Mouse (Mus musculus): Measurements from ENCODE around the gene Gm4881.

Gm4881 gene

DNA sequence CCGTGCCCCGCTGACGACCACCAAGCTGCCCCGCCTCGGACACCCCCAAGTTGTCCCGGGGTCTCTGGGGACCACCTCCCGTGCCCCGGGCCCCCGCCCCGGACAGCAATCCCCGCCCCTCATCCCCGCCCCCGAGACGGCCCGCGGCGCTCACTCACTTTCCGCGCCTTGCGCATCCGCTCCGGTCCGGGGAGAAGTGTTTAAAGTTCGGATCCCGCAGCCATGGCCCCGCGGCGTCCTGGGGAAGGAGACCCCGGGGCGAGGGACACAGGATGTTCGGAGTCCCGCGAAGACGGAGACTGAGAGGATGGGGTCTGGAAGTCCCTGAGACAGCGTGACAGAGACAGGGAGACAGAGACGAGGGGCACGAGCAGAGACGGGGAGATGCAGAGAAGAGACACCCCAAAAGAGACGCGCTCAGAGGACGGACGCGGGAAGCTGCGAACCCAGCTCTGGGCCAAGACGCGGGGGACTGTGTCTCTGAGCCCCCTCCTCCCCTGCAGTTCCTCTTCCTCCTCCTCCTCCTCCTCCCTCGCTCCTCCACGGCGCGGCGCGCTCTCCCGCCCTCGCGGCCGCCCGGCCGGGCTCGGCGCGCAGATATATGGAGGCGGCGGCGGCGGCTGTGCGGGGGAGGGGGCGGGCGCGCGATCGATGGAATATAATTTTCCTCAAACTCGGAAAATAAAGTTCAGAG lies at the start of gene Gm4881:
TSS of gene Gm4881 (minus strand) at position 238 of the 694 bp plus-strand sequence.
- no peak for DNase-seq

DNA sequence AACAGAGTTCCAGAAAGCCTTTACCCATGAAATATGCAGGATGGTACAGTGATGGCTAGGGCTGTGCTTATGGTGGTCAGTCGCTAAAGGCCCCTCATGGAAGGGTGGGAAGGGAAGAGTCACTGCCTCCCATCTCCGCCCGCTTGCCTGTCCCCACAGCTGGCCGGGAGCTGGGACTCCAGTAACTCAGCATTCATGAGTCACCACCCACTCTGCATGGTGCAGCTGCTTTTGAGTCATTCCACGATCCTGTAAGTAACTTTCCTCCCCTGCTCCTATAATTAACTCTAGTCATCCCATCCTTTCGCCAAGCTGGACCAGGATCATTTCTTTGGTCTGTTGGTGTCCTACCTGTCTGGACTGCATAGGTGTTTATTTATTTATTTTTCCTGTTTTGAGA lies 48.8 kb upstream of the Gm4881 start:
- no peak for DNase-seq

DNA sequence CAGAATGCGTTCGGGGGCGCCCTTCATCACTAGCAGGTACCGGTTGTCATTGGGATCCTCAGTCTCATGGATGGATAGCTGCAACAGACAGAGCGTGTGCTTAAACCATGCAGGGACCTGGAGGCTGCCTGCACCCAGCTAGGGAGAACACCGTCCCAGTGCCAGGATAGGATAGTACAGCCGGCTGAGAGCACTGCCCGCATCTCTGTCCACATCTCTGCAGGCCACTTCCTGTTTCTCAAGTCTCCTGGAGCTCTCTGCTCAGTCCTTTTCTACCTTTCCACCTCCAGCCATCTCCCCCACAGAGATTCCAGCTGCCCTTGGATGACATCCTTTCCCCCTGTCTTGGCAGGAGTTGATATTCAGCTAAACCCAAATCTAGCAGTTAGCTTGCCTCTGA lies 46.2 kb upstream of the Gm4881 start:
- no peak for DNase-seq

DNA sequence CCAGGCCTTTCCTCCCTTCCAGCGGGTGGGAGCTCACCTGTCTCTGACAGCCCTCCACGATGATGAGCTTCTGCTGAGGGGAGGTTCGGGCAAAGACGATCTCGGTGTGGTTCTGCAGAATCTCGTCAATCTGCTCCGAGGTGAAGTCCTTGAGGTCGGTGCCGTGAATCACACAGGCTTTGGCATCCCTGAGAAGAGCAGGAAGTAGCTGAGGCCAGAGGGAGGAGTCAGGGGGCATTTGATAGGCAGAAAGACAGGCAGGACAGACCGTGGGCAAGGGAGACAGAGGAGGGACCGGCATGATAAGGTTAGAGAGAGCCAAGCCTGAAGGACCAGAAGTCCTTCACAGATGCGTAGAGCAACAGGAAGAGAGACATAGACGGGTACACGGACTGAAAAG lies 43.6 kb upstream of the Gm4881 start:
- no peak for DNase-seq

DNA sequence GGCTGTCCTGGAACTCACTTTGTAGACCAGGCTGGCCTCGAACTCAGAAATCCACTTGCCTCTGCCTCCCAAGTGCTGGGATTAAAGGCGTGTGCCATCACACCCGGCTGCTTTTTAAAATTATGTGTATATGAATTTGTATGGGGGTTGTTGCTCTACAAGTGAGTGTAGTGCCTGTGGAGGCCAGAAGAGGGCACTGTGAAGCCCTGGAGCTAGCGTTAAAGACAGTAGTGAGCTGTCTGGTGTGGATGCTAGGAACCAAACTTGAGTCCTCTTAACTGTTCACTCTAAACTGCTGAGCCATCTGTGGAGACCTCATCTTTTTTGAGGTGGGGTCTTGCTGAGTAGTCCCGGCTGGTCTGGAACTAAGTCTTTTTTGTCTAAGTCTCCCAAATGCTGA lies 41.5 kb upstream of the Gm4881 start:
- DNase-seq, result no peak

DNA sequence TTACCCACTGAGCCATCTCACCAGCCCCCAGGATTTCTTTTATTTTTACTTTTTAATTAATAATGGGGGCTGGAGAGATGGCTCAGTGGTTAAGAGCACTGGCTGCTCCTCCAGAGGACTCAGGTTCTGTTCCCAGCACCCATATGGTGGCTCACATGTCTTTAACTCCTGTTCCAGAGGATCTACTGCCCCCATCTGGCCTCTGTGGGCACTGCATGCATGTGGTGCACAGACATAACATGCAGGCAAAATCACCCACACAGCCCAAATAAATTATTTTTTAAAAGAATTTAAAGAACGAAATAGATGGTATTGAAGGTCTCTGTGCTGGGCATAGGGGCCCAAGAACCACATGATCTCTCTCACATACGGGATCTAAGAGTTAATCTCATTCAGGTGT lies 40.0 kb upstream of the Gm4881 start:
- peak in 1 of 2 experiments; percentile 19 for DNase-seq

DNA sequence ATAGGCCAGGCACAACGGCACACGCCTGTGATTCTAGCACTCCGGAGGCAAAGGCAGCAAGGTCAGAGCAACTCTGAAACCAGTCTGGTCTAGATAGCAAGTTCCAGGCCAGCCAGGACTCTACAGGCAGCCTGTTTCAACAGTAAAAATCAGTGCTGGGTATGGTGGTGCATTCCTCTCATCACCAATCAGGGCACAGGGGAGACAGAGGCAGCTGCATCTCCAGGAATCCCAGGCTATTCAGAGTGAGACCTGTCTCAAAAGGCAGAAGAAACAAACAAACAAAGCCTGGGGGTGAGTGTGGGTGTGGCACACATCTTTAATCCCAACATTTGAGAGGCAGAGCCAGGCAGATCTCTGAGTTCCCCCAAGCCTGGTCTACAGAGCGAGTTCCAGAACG lies 39.1 kb upstream of the Gm4881 start:
- no peak for DNase-seq

DNA sequence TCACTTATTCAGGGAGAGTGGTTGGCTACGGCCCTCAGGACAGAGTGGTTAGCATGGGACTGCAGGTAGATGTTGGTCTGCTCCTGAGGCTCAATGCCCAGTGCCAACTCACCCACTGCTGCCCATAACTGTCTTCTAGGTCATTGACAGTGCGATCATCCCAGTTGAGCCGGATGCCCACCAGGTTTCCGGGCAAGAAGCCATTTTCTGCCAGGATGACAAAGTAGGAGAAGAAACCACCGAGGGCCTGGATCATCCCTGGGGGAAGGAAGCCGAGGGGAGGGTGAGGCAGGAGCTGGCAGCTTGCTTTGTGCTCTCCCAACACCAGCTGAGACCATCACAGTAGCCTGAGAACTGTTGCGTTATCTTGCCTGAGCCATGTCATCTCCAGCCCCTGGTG lies 36.1 kb upstream of the Gm4881 start:
- DNase-seq, result no peak

DNA sequence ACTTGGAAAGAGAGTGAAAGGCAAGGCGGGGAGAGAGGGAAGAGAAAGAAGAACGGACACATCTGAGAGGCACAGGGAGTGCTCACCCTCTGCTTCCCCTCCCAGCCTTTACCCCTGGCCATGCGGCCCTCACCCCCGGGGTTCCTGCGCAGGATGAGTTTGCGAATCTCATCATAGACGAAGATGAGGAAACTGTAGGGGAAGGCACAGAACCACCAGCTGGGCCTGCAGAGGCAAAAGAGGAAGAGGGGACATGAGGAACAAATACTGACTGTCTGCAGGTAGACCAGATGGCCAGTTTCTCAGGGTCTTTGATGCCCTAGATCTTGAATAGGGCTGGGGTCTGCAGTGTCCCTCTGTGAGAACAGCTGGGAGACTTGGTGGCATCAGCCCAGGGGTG lies 34.5 kb upstream of the Gm4881 start:
- DNase-seq, result peak; percentile 28 to 30

DNA sequence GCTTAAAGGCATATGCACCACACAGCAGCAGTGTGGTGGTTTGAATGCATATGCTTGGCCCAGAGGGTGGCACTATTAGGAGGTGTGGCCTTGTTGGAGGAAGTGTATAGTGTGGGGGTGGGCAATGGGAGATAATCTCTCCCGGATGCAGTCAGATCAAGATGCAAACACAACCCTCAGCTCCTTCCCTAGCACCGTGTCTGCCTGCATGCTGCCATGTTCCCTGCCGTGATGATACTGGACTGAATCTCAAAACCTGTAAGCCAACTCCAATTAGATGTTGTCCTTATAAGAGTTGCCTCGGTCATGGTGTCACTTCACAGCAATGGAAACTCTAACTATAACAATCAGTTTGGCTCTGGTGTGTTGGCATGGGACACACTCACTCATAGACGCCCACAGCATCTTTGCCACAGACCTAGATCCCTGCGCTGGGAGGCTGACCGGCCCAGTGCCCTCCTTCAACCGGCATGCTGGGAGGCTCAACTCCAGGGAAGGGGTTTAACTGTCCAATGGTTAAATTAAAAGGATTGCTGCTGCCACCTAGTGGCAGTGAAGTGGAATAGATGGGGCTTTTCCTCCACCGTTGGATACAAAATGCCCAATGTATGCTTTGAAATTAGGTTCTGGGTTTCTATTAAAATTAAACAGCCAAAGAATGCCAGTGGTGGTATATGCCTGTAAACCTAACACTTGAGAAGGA lies 30.8 kb upstream of the Gm4881 start:
- peak; percentile 66 to 67 for DNase-seq

DNA sequence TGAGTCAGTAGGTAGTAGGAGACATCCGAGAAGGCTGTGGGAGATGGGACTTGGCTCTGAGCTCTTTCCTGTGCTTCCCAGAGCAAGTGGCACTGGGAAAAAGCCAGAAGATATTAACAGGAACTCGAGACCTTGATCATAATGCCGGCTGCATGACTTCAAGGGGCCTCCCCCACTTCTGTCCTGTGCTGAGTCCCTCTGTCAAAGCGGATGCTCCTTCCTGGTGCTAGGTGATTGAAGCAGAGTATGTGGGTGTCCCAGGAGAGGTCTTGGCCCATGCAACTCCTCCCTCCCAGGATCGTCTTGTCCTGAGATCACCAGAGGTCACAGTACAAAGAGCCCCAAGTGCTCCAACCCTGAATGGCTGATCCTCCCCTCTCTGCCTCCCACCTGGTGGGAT lies 29.6 kb upstream of the Gm4881 start:
- DNase-seq, result no peak

DNA sequence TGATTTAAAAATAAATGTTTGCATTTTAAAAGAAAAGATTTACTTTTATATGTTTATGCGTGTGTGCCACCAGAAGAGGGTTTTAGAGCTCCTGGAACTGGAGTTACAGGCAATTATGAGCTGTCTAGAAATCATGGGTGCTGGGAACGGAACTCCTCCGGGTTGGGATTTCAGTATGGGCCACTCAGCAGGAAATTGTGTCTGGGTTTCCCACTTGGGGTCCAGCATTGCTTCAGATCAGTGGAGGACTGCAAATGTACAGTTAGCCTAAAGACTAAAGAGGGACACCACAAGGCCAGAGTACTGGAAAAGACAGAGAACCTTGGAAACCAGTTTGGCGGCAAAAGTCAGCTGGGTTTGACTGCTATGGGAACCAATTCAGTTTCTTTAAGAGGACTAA lies 28.9 kb upstream of the Gm4881 start:
- no peak for DNase-seq

DNA sequence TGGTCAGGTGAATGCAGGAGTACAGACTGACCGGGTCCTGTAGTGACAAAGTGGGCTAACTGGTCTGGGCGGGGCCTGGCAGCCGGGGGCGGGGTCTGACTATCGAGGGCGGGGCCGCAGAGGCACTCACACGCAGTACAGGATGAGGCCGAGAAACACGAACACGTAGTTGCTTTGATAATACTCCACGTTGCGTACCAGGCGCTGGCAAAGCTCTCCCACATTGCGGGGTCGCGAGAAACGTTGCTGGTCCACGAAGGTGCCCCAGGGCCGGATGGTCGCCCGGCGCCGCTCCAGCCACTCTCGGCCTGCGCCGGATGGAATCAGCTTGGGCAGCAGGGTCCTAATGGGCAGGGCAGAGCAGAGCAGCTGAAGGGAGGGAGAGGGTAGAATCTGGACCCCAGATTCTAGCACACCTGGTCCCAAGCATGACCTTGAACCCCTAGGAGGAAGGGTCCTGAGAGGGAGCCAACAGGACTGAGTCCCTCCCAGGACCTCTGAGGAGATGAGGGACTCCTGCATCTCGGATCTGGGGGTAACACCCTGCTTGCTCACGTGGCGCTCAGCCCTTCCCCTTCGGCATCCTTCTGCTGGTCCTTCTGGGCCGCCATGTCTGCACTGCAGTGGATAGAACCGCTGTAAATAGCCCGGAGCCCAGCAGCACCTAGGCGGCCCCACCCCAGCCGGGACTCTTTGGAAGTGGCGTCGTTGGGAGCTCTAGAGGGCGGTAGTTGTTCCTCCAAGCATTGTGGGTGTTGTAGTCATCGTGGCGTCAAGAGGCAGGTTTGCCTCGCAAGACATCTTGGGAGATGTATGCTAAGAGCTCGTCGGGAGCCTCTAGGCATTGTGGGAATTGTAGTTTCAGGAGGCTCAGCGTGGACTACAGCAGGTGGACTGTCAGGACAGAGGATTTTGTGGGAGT lies 27.9 kb upstream of the Gm4881 start, which contains the start of gene Rabac1:
TSS of gene Rabac1 (minus strand) at position 783 of the 922 bp plus-strand sequence.
- DNase-seq, result peak; percentile 86 to 88

DNA sequence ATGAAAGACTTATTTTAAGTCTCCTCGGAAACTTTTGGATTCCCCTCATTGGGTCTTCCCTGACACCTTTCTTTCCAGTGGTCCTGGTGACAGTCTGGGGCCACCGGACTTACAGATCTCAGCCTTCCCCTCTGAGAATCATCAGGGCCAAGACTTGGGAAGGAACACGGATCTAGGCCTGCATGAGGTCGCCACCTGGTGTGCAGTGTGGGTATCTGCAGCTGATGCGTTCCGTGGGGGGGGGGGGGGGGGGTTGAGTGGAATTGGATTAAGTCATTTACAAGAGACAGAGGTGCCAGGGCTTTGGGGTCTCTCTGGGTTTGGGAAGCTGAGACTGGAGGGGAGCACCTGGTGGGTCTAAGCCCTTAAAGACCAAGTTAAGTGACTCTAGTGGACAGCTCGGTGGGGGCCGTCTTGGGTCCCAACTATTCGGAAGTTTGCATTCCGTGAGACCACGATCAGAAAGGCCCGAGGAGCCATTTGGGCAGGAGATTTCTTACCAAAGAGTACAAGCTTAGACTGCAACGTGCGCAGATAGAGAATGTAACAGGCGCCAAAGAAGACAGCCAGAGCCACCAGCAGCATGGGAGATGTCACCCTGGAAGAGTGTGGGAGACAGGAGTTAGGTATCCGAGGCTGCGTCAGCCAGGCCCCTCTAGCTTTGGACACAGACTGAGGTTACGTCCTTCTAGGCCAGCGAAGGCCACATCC lies 27.1 kb upstream of the Gm4881 start:
- peak; percentile 57 for DNase-seq

DNA sequence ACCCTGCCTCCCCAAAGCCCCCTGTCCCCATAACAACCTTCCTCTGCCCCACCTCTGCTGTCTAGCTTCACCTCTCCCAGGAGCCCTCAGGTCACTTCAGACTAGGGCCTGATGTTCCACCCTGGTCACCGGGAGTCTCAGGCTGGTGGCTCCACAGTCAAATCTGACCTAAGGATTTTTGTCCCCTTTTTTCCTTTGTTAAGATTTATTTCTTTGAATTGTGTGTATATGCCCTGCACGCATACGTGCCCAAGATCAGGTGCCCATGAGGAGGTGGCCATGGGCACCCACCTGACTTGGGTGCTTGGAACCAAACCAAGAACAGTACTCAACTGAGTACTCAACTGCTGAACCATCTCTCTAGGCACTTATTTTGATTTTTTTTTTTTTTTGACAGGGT lies 26.0 kb upstream of the Gm4881 start:
- no peak for DNase-seq

DNA sequence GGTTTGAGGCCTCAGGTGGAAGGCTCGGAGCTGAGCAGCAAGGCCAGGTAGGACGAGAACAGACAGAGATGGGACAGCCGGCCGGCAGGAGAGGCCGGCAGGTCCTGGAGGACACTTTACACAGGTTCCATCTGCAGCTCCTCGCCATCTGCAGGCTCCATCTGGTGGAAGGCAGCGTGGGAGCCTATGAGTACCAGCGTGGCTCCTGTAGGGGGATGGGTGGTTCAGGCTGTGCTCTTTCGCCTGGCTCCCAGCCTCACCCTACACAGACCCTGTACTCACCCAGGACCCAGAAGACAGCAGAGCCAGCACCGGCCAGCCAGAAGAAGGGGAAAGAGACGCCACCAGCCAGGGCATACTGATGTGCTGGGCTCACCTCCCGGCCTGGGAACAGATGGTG lies 25.5 kb upstream of the Gm4881 start:
- DNase-seq, result no peak

DNA sequence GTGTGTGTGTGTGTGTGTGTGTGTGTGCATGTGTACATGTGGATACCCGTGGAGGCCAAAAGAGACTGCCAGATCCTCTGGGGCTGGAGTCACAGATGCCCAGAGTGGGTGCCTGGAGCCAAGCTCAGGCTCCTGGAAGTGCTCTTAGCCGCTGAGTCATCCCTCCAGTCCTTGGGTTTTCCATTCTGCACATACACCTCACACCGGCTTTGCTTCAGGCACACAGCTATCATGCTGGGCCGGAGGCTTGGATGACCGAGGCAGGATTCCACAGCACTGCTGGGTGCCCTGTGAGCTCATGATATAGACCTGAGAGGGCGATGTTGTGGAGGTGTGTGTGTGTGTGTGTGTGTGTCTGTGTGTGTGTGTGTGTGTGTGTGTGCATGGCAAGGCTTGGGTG lies 24.2 kb upstream of the Gm4881 start:
- no peak for DNase-seq

DNA sequence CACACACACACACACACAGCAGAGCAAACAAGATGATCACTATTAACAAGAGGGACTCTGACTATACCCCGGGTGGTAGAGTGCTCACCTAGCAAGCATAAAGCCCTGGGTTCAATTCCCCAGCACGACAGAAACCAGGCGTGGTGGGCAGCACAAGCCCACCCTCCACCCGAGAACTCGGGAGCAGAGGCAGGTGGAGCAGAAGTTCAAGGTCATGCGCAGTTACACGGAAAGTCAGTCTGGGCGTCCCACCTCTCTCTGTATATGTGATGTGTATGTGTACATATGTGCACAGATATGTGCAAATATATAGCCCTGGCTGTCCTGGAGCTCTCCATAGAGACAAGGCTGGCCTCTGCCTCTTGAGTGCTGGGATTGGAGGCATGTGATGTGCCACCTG lies 23.7 kb upstream of the Gm4881 start:
- DNase-seq, result no peak

DNA sequence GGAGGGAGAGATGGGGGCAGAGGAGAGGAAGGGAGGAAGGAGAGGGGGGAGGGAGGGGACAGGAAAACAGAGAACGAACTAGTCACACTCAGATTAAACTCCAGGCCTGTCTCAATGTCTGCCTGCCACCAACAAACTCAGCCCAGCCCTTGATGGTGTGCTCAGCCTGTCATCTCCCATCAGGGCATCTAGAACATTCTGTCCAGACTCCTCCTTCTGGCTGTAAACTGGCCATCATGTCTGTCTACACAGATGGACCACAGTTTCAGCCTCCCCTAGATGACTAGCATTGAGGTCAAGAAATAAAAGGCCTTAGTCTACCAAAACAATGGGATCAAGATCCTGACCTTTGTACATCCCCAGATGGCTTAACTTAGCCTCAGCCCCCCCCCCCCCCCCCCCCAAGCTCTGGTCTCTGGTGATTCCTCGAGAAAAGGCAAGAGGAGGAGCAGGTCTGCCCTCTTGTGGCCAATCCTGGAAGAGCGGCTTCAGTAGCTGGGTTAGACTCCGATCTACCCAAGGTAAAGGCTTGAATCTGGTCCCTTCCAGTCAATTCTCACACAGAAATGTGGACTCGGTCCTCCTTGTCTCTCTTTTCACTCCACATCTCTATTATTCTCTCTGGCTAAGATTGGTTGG lies 20.7 kb upstream of the Gm4881 start:
- peak; percentile 90 for DNase-seq

DNA sequence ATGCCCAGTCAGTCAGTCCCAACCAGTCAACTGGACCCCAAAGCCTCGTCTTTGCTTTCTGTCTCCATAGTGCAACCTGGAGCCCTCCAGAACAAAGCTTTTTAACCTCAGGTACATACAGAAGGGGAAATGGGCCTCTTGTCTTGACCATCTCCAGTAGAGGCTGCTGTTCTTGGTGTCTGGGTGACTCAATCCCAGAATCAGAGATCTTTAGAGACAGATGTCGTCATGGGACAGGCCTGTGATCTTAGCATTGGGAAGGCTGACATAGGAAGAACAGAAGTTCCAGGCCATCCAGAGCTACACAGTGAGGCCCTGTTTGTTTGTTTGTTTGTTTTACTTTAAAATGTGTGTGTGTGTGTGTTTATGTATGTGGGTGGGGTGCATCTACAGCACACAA lies 20.0 kb upstream of the Gm4881 start:
- no peak for DNase-seq

DNA sequence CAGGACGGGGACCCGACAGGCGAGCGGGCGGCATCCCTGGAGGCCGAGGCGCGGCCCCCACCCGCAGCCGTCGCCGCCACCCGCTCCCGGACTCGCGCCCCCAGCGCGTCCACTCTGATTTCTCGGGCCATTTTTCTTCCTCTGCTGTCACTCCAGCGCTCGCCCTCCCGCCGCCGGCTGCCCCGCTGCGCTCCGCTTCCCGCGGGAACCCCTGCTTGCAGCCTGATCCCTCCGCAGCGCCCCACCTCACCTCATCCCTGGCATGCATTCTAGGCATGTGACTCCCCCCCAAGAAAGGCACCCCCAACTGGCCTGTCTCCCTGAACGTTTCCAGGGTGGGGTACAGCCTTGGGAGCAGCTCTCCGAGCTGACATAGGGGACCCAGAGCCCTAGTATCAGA lies 10.9 kb upstream of the Gm4881 start:
- no peak for DNase-seq

DNA sequence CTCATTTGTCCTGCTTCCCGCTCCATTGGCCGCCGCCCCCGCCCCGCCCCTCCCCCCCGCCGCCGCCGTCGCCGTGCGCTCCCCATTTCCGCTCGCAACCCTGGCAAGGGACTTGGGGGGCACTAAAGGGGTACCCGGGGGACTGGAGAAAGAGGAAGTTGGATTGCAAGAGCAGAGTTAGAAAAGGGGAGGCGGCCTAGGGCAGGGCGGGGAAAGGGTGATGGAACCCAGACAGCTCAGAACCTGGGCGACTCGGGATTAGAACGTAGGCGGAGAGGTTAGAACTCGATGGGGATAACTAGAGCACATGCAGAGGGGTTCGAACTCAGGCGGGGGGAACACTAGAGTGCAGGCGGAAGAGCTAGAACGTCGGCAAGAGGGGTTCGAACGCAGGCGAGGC lies 10.2 kb upstream of the Gm4881 start:
- DNase-seq, result peak; percentile 76 to 81
